Mouse (Mus musculus): ENCODE measurements around the gene Prune2. TPM values are rescaled to one million over a fixed set of nuclear protein-coding genes. Genes with fewer than 3 reads are reported as not detected.
A peak's percentile ranks its signal among the peaks of the same experiment; 100 is the strongest.

The Prune2 gene
- 10 to 100 TPM; 38.1 to 41.8 TPM for total RNA-seq (2021)

GRCm38 (mm10) chr19:16955613-16956271 is at the start of gene Prune2:
Prune2 (plus strand) TSS chr19:16956118.
- intact Hi-C loops (cut with DNase I) = no loop called here
- DNase-seq (ENCODE audit: extremely low spot score in 1 of 2, low spot score in 2 of 2) = peak; percentile 8 to 67

- intact Hi-C loops (cut with DNase I) = no loop called here
- DNase-seq (ENCODE audit: extremely low spot score in 1 of 2, low spot score in 2 of 2) = no peak
Observed at GRCm38 (mm10) chr19:16911507-16911906, 44.4 kb upstream of the Prune2 start.

- no peak for DNase-seq (ENCODE audit: extremely low spot score in 1 of 2, low spot score in 2 of 2)
- intact Hi-C loops (cut with DNase I) = no loop called here
Observed at GRCm38 (mm10) chr19:16924516-16924915, 31.4 kb upstream of the Prune2 start.

DNA sequence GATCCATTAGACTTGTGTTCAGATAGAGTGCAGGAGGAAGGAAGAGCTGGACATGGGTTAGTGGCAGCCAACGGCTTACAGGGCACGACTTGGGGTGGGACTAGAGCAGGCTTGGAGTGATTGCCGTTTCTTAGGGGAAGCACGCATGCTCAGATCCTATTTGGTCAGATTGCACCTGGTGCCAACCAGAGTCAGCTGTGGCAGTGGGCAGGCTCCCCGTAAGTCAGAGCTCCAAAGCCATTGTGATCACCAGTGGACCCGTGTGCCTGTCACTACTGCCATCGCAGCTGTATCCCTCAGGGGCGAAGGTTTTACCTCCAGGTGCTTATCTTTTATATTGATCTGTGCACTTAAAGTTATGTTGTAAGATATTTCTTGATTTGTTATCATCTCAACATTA is 21.3 kb upstream of the Prune2 start:
- intact Hi-C loops (cut with DNase I) = no loop called here
- DNase-seq (ENCODE audit: extremely low spot score in 1 of 2, low spot score in 2 of 2) = no peak

- no peak for DNase-seq (ENCODE audit: extremely low spot score in 1 of 2, low spot score in 2 of 2)
- intact Hi-C loops (cut with DNase I) = no loop called here
Observed at GRCm38 (mm10) chr19:16948794-16949313, 7.1 kb upstream of the Prune2 start.

GRCm38 (mm10) chr19:16949341-16949740 is 6.6 kb upstream of the Prune2 start:
- no peak for DNase-seq (ENCODE audit: extremely low spot score in 1 of 2, low spot score in 2 of 2)

DNA sequence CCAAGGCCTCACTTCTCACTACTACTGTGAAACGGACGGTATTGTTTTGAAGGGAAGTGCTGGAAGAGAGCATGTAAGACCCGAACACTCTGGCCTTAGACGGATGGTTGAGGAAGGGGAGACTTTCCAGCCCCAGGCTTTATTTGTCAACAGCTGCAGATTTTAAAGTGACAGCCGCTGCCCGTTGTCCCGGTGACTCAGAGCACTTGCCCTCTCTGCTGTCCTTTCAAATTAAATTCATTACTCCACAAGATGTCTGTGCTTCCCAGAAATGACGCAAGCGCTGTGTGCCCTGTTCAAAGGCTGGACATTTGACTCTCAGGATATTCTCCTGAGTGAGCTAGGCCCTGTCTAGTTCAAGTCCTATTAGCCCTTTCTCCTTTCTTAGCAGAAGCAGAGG is 5.9 kb upstream of the Prune2 start:
- DNase-seq (ENCODE audit: extremely low spot score in 1 of 2, low spot score in 2 of 2) = no peak
- intact Hi-C loops (cut with DNase I) = no loop called here

More at GRCm38 (mm10) chr19:16949341-16949740, 6.6 kb upstream of the Prune2 start:
- intact Hi-C loops (cut with DNase I) = no loop called here

DNA sequence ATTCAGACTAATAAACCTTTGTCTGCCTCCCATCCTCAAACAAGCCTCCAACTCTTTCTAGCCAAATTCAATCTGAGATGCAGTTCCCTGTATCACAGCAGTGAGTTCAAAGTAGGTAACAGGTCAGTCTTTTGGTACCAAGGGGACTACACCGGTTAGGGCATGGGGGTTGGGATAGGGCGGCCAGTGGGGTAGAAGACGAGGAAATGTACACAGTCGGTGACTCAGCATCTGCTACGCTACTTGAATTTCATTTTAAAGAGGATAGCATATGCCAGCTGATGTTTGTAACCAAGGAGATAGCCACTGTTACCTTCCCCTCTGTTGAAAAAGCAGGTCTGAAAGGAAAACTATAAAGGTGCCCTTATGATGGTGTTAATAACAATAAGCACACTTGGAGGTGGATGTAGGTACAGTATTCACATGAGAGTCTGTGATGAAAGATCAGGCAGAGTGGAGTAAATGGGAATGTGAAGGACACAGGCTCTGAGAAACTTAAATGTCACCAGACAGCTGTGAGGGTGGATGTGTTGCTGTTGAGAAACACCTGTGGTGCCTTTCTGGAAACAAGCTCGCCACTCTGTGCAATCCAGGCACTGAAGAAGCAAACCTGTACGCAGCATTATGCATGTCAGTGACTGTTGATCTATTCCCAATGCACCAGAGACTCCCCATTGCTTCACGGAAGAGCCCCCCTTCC is 5.1 kb upstream of the Prune2 start:
- intact Hi-C loops (cut with DNase I) = no loop called here
- no peak for DNase-seq (ENCODE audit: extremely low spot score in 1 of 2, low spot score in 2 of 2)

- intact Hi-C loops (cut with DNase I) = no loop called here
- no peak for DNase-seq (ENCODE audit: extremely low spot score in 1 of 2, low spot score in 2 of 2)
Observed at GRCm38 (mm10) chr19:16954736-16955135, 1.2 kb upstream of the Prune2 start.

DNA sequence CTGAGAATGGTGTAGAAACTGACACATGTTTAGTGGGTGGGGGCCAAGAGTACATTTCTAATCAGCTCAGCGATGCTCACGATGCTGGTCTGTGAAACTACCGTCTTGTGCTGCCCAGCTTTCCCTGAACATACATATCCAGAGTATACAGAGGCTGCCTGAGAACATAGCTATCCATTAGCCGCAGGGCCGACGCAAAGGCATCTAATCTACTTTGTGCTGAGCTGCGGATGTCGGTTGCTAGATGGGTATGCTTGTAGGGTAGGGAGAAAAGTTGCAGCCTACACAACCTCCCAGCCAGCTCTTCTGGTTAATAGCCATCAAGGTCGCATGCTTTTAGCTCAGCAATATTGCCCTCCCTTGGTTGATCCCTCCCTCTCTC is 696 bp upstream of the Prune2 start:
- intact Hi-C loops (cut with DNase I) = no loop called here
- no peak for DNase-seq (ENCODE audit: extremely low spot score in 1 of 2, low spot score in 2 of 2)

GRCm38 (mm10) chr19:16956319-16956718 is 401 bp downstream of the Prune2 start:
- intact Hi-C loops (cut with DNase I) = no loop called here
- no peak for DNase-seq (ENCODE audit: extremely low spot score in 1 of 2, low spot score in 2 of 2)

GRCm38 (mm10) chr19:16959051-16959450 is 3.1 kb downstream of the Prune2 start:
- no peak for DNase-seq (ENCODE audit: extremely low spot score in 1 of 2, low spot score in 2 of 2)
- intact Hi-C loops (cut with DNase I) = no loop called here

DNA sequence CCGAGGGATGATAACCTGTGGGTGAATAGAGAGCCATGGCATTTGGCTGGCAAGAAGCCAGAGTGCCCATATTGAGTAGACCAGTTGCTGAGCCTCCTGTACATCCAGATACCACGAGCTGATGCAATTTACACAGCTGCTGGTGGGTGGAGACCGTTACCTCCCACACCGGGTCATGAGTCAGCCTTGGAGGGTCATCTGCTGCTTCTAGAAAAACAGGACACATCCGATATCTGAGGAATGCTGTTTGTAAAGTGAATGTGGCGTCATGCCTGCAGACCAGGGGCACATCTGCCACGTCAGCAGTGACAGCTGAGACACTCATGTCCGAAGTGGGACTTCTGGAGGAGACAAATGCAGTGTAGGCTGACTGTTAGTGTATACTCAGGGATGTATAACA is 3.6 kb downstream of the Prune2 start:
- DNase-seq (ENCODE audit: extremely low spot score in 1 of 2, low spot score in 2 of 2) = no peak
- intact Hi-C loops (cut with DNase I) = no loop called here

- DNase-seq (ENCODE audit: extremely low spot score in 1 of 2, low spot score in 2 of 2) = no peak
- intact Hi-C loops (cut with DNase I) = no loop called here
Observed at GRCm38 (mm10) chr19:16961036-16961435, 5.1 kb downstream of the Prune2 start.

DNA sequence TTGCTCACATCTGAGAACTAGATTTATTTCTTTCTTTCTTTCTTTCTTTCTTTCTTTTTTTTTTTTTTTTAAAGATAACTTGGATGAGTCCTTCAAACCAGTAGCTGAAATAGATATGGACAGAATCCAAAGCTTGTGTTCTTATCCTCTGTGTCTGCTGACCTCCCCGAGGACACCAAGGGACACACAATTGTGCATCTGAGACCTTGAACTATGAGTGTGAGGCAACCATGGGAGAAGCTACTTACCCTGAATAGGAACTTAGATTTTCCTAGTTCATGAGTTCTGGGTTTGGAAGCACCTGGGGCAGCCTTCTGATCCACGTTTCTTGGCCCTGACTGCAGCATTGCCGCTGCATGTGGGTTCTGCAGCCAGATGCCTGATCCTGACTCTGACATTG is 7.3 kb downstream of the Prune2 start:
- intact Hi-C loops (cut with DNase I) = no loop called here

GRCm38 (mm10) chr19:16968768-16969167 is 12.8 kb downstream of the Prune2 start:
- DNase-seq (ENCODE audit: extremely low spot score in 1 of 2, low spot score in 2 of 2) = no peak
- intact Hi-C loops (cut with DNase I) = no loop called here

More for the DNA sequence above, 7.3 kb downstream of the Prune2 start:
- DNase-seq (ENCODE audit: extremely low spot score in 1 of 2, low spot score in 2 of 2) = no peak

GRCm38 (mm10) chr19:16970612-16971011 is 14.7 kb downstream of the Prune2 start:
- intact Hi-C loops (cut with DNase I) = no loop called here
- DNase-seq (ENCODE audit: extremely low spot score in 1 of 2, low spot score in 2 of 2) = no peak

GRCm38 (mm10) chr19:16978910-16979309 is 23.0 kb downstream of the Prune2 start:
- DNase-seq (ENCODE audit: extremely low spot score in 1 of 2, low spot score in 2 of 2) = no peak
- intact Hi-C loops (cut with DNase I) = no loop called here

GRCm38 (mm10) chr19:16981743-16982142 is 25.8 kb downstream of the Prune2 start:
- no peak for DNase-seq (ENCODE audit: extremely low spot score in 1 of 2, low spot score in 2 of 2)
- intact Hi-C loops (cut with DNase I) = no loop called here

GRCm38 (mm10) chr19:16984897-16985296 is 29.0 kb downstream of the Prune2 start:
- DNase-seq (ENCODE audit: extremely low spot score in 1 of 2, low spot score in 2 of 2) = peak; percentile 13 to 36
- intact Hi-C loops (cut with DNase I) = no loop called here

Data from left cerebral cortex, postnatal 10 days (tissue).